ENCODE assay signal across 8 mouse cellular contexts in the genomic region with DNA sequence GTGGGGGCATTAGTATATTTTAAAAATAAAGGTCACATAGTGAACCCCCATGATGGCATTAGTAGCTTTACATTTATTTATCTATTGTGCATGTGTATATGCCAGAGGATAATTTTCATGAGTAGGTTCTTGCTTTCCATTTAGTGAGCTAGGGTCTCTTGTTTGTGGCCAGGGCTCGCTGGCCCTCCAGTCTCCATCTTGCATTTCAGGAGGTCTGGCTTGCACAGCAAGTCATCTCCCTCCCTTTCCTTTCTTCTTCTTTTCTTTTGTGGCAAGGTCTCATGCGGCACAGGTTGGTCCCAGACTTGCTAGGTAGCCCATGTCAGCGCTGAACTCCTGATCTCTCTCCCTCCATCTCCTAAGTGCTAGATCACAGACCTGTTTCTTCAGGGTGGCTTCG. TPM values are rescaled to one million over a fixed set of nuclear protein-coding genes. Genes with fewer than 3 reads are reported as not detected.
DNase-seq lines count a peak whose midpoint lies in the region; ATAC-seq lines count a peak whose summit lies in the region.

No protein-coding gene starts in this region.

- no peaks in the 10 kb centered on the region for H3K9me3 ChIP-seq in embryonic facial prominence, embryonic 11.5 days (replicated peaks; ENCODE audit: control insufficient read depth, low read length)
- no peaks in the 10 kb centered on the region for H3K9me3 ChIP-seq in limb, embryonic 11.5 days (ENCODE audit: control insufficient read depth, low read length)
- H3K9me3 ChIP-seq in stomach, embryonic 16.5 days (replicated peaks; ENCODE audit: control insufficient read depth, low read length) = no peaks in the 10 kb centered on the region

- H3K36me3 ChIP-seq in embryonic facial prominence, embryonic 11.5 days (replicated peaks; ENCODE audit: control insufficient read depth, insufficient read depth, low read depth, low read length) = no peaks in the 10 kb centered on the region
- no peaks in the 10 kb centered on the region for H3K36me3 ChIP-seq in limb, embryonic 11.5 days (ENCODE audit: control insufficient read depth, insufficient read depth, low read length)
- H3K36me3 ChIP-seq in stomach, embryonic 16.5 days (ENCODE audit: control insufficient read depth, insufficient read depth, low read length) = no peaks in the 10 kb centered on the region

- 24% methylated on average over 4 of the region's 4 CpGs for WGBS in embryonic facial prominence, embryonic 11.5 days
- 27% methylated on average over 4 of the region's 4 CpGs for WGBS in limb, embryonic 11.5 days
- WGBS in stomach, embryonic 16.5 days = 31% methylated on average over 4 of the region's 4 CpGs

- H3K27ac ChIP-seq in embryonic facial prominence, embryonic 11.5 days (replicated peaks; ENCODE audit: low read depth, low read length) = no peak overlapping the region
- no peak overlapping the region for H3K27ac ChIP-seq in limb, embryonic 11.5 days (replicated peaks; ENCODE audit: low read depth, low read length)
- peak overlapping the region; percentile 39 for H3K27ac ChIP-seq in stomach, embryonic 16.5 days (ENCODE audit: low read length)

- intact Hi-C loops in gastrocnemius, postnatal 36 days (cut with DNase I) = no loop called here

- H3K4me2 ChIP-seq in embryonic facial prominence, embryonic 11.5 days (ENCODE audit: low read depth, low read length) = peak overlapping the region; percentile 19; the same call in 1 of the 2 replicates
- peak overlapping the region; percentile 43; the same call in 1 of the 2 replicates for H3K4me2 ChIP-seq in limb, embryonic 11.5 days (ENCODE audit: low read depth, severe bottlenecking)
- H3K4me2 ChIP-seq in stomach, embryonic 16.5 days (ENCODE audit: low read depth, low read length) = peak overlapping the region; percentile 58

- 0 out of 2 replicates have a peak overlapping the region, but pooled peaks have one; percentile 19 for H3K9ac ChIP-seq in embryonic facial prominence, embryonic 11.5 days (replicated peaks; ENCODE audit: low read length)
- peak overlapping the region; percentile 23; the same call in 1 of the 2 replicates for H3K9ac ChIP-seq in limb, embryonic 11.5 days (ENCODE audit: low read length)
- H3K9ac ChIP-seq in stomach, embryonic 16.5 days (ENCODE audit: low read length) = peak overlapping the region; percentile 57

- DNase-seq in cerebellum, adult 8-10 months = peak; percentile 20
- DNase-seq in cerebellum, adult 11 months = no peak
- peak; percentile 22 for DNase-seq in 3T3-L1 (ENCODE audit: low read depth, low spot score)
- peak; percentile 6 for DNase-seq in embryonic facial prominence, embryonic 11.5 days (ENCODE audit: low spot score)
- peak; percentile 38 for DNase-seq in limb, embryonic 11.5 days (ENCODE audit: low spot score)
- DNase-seq in thymus, postnatal 25 days = no peak
- no peak for DNase-seq in gastrocnemius, postnatal 36 days

- no peaks in the 10 kb centered on the region for H3K4me1 ChIP-seq in embryonic facial prominence, embryonic 11.5 days (ENCODE audit: control insufficient read depth, insufficient read depth, low read length)
- H3K4me1 ChIP-seq in limb, embryonic 11.5 days (ENCODE audit: control insufficient read depth, insufficient read depth, low read length) = 0 out of 2 replicates have a peak, but pooled peaks cover 2% of the 10 kb centered on the region
- H3K4me1 ChIP-seq in stomach, embryonic 16.5 days (ENCODE audit: control insufficient read depth, insufficient read depth, low read length) = peaks cover 10% of the 10 kb centered on the region

- peak overlapping the region; percentile 73 for H3K4me3 ChIP-seq in embryonic facial prominence, embryonic 11.5 days (ENCODE audit: low read depth, low read length)
- no peak overlapping the region for H3K4me3 ChIP-seq in limb, embryonic 11.5 days (ENCODE audit: low read depth, low read length)
- peak overlapping the region; percentile 94 for H3K4me3 ChIP-seq in stomach, embryonic 16.5 days (replicated peaks; ENCODE audit: low read length)

- H3K27me3 ChIP-seq in embryonic facial prominence, embryonic 11.5 days (ENCODE audit: control insufficient read depth, insufficient read depth, low read length) = no peaks in the 10 kb centered on the region
- H3K27me3 ChIP-seq in limb, embryonic 11.5 days (ENCODE audit: control insufficient read depth, insufficient read depth, low read length) = no peaks in the 10 kb centered on the region
- H3K27me3 ChIP-seq in stomach, embryonic 16.5 days (ENCODE audit: control insufficient read depth, insufficient read depth, low read length) = no peaks in the 10 kb centered on the region

- no peak for ATAC-seq in embryonic facial prominence, embryonic 11.5 days (replicated peaks; ENCODE audit: insufficient number of reproducible peaks, low FRiP score, low TSS enrichment, low read depth)
- no peak for ATAC-seq in limb, embryonic 11.5 days (ENCODE audit: insufficient number of reproducible peaks, low FRiP score, low TSS enrichment, low read depth)
- no peak for ATAC-seq in stomach, embryonic 16.5 days (ENCODE audit: insufficient read depth, low FRiP score)

RNA-seq across cellular contexts. Expression of a gene that starts 1.0 kb away (rescaled TPM):
- polyA plus RNA-seq in embryonic facial prominence, embryonic 11.5 days (2014; fragmentation: Nextera tagmentation; extraction: Ambion mirVana) = 6.3 and 6.7 TPM in 2 replicates
- 6.9 and 7.2 TPM in 2 replicates for polyA plus RNA-seq in limb, embryonic 11.5 days (2014; fragmentation: Nextera tagmentation; extraction: Ambion mirVana)
- 7.1 and 7.8 TPM in 2 replicates for polyA plus RNA-seq in stomach, embryonic 16.5 days (2015; fragmentation: Nextera tagmentation; extraction: Ambion mirVana)
- 10 to 100 TPM; 18.8 to 24.9 TPM for total RNA-seq in gastrocnemius, postnatal 36 days (2021)

Comparison
In these comparisons a context has a peak if more than half of its experiments do, and no peak if none do; other contexts are left out.
1. DNase-seq: peak in cerebellum, adult 8-10 months (single experiment), 3T3-L1 (single experiment), embryonic facial prominence, embryonic 11.5 days (single experiment) and limb, embryonic 11.5 days (single experiment); none in cerebellum, adult 11 months (single experiment), thymus, postnatal 25 days (single experiment) and gastrocnemius, postnatal 36 days (0 of 2).
2. Peak in every context shown above with its lines, with median percentiles within 50 percentile points of each other: H3K4me2 ChIP-seq and H3K9ac ChIP-seq.